Mouse (Mus musculus): Measurements from ENCODE around the gene Rubcn. TPM values are rescaled to one million over a fixed set of nuclear protein-coding genes. Genes with fewer than 3 reads are reported as not detected.

The Rubcn gene
- polyA plus RNA-seq (2015; fragmentation: Nextera tagmentation; extraction: Ambion mirVana) = 6.4 and 8.3 TPM in 2 replicates

DNA sequence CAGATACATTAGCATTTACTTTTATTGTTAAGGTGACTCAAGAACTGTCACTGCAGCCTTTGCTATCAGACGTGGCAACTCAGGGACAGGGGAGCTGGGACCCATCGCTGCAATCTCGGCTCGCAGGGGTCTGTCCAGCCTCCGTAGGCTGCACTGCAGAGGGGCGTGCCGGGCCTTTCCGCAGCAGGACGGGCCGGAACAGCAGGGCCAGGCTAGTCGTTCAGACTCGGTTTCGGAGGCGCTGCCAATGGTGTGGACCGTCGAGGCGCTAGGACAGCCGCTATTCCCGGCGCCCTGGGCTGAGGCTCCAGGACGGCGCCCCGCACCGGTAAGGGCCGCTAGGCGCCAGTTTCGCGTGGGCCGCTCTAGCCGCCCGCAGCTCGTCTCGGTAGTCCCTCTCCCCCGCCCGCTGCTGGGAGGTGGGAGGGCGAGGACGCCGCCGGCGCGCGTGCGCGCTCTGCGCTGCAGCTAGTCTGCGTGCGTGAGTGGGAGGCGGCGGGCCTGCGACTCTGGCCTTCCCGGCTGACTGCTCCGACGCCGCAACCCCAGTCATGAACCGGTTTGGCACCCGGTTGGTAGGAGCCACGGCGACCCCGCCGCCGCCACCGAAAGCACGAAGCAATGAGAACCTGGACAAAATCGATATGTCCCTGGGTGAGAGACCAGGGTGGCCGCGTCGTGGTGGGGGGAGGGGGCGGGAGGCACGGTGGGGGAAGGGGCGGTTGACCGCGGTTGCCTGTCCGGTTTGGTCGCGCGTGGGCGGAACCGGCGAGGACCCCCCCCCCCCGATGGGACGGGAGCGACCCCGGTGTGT is at the start of gene Rubcn, which contains the start of gene Fyttd1:
Gene Rubcn, minus strand, starts transcription at position 424 of the 814 bp plus-strand sequence.
Gene Fyttd1, plus strand, starts transcription at position 158 of the 814 bp plus-strand sequence.

DNA sequence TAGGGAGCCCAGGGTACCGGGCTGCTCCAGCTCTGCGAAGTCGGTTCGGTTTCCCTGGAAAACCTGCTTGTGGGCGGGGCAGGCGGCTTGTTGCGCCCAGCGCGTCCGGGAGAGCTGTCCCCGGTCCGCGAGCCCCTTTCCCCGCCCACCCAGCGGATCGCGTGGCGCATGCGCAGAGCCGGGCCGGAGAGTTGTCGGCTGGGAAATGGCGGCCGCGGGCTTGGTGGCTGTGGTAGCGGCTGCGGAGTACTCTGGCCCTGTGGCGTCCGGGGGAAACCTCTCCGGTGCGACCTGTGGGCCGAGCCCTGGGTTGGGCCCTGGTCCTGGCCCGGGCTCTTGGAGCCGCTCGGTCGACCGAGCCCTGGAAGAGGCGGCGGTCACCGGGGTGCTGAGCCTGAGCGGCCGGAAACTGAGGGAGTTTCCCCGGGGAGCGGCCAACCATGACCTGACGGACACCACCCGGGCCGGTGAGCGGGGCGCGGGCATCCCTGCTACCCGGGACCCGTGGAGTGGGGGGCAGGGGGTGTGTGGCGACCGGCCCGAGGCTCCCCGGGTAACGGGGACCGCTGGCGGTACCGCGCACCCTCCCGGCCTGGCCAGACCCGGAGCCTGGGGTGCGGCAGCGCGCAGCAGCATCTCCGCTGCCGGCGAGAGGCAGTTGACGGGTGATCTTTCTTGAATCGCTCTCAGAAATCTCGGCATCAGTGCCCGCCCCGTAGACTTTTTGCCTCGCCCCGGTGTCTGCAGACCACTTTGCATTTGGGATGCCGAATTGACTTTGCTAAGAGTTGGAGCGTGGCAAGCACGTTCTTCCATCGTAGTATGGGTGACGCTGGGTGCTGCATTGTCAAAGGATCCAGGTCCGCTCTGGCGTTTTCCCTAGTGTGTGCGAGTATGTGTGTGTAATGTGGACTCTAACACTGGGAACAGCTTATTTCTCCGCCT is 36.6 kb upstream of the Rubcn start, which contains the start of gene Lrch3:
Gene Lrch3, plus strand, starts transcription at position 164 of the 945 bp plus-strand sequence.

DNA sequence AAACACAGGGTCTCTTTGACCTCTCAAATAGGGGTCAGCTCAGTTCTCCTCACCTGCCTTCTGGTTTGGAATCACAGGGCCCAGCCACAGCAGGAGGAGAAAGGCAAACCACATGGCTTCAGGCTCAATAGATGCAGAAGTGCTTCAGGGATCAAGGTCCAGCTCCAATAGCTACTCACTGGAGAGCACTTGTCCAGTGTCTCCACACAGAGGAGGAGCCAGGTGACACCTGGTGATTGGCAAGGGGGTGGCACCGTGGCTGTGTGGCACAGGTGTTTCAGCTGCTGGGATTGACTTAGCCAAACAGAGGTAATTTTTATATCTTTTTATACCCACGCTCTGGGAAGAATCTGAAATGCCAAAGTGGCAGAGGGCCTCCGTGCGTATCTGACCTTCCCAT is 67.2 kb downstream of the Rubcn start, which contains the start of gene Smbd1:
Gene Smbd1, minus strand, starts transcription at position 157 of the 400 bp plus-strand sequence.

DNA sequence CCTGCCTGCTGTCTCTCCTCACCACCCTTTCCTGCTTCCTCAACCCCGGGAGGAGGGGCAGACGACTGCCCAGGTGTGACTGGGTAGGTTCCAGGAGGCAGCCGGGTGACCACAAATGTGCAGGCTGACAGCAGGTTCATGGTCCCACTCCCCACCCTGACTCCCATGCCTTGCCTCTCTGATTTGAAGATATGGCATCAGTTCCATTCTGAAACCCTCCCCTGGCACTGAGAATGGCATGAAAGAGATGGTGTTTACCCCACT is 80.2 kb downstream of the Rubcn start, which contains the start of gene Muc20:
Gene Muc20, minus strand, starts transcription at position 10 of the 264 bp plus-strand sequence.

Other genes starting within 250 kb of the Rubcn start
- 12.1 and 15.9 TPM in 2 replicates for gene Tnk2, start 233.9 kb downstream of the Rubcn start, polyA plus RNA-seq (2015; fragmentation: Nextera tagmentation; extraction: Ambion mirVana)
- gene Muc4, start 141.9 kb downstream of the Rubcn start, polyA plus RNA-seq (2015; fragmentation: Nextera tagmentation; extraction: Ambion mirVana) = not detected in 2 replicates
- 0.10 TPM in 1 of 2 replicates, not detected in the other for gene Muc20, start 80.3 kb downstream of the Rubcn start, polyA plus RNA-seq (2015; fragmentation: Nextera tagmentation; extraction: Ambion mirVana)
- not detected in 2 replicates for gene Smbd1, start 67.3 kb downstream of the Rubcn start, polyA plus RNA-seq (2015; fragmentation: Nextera tagmentation; extraction: Ambion mirVana)
- gene Fyttd1, start 266 bp downstream of the Rubcn start, polyA plus RNA-seq (2015; fragmentation: Nextera tagmentation; extraction: Ambion mirVana) = 35.7 and 35.9 TPM in 2 replicates
- gene Lrch3, start 36.3 kb upstream of the Rubcn start, polyA plus RNA-seq (2015; fragmentation: Nextera tagmentation; extraction: Ambion mirVana) = 8.4 and 10.9 TPM in 2 replicates
- gene Iqcg, start 178.5 kb upstream of the Rubcn start, polyA plus RNA-seq (2015; fragmentation: Nextera tagmentation; extraction: Ambion mirVana) = 1.4 and 2.1 TPM in 2 replicates
- gene Rpl35a, start 178.7 kb upstream of the Rubcn start, polyA plus RNA-seq (2015; fragmentation: Nextera tagmentation; extraction: Ambion mirVana) = 911 and 964 TPM in 2 replicates
- gene Lmln, start 184.8 kb upstream of the Rubcn start, polyA plus RNA-seq (2015; fragmentation: Nextera tagmentation; extraction: Ambion mirVana) = 0.61 and 0.72 TPM in 2 replicates